Mouse (Mus musculus) forebrain, embryonic 10.5 days (tissue): ENCODE data around the gene 2010111I01Rik. TPM values are rescaled to one million over a fixed set of nuclear protein-coding genes. Genes with fewer than 3 reads are reported as not detected.

ENCODE experiments used
- DNase-seq: peaks from one replicate; pipeline ENCODE4 v3.0.0-alpha.2; 2017; ENCODE audit warnings: low spot score; ENCODE audit errors: extremely low spot score
- H3K27ac ChIP-seq: fragments of 300-500 bp; sonication (generic); 2 replicates; pipeline ENCODE4 v1.5.1; 2016; ENCODE audit warnings: mild to moderate bottlenecking
- H3K27me3 ChIP-seq: fragments of 300-500 bp; sonication (generic); 2 replicates; pipeline ENCODE4 v1.6.1; 2016; ENCODE audit warnings: mild to moderate bottlenecking; ENCODE audit not compliant: poor library complexity, severe bottlenecking
- H3K36me3 ChIP-seq: fragments of 300-500 bp; sonication (generic); replicated peaks from 2 replicates; pipeline ENCODE4 v1.6.1; 2016; ENCODE audit warnings: mild to moderate bottlenecking, moderate library complexity
- H3K4me1 ChIP-seq: fragments of 300-500 bp; sonication (generic); 2 replicates; pipeline ENCODE4 v1.6.1; 2016
- H3K4me3 ChIP-seq: fragments of 300-500 bp; sonication (generic); 2 replicates; pipeline ENCODE4 v1.5.1; 2016; ENCODE audit warnings: mild to moderate bottlenecking, moderate library complexity
- H3K9me3 ChIP-seq: fragments of 300-500 bp; sonication (generic); 2 replicates; pipeline ENCODE4 v1.6.1; 2016; ENCODE audit warnings: mild to moderate bottlenecking, moderate library complexity
- WGBS: fragments of 180-500 bp; shearing (Covaris S2); methylation state at CpG from one replicate; pipeline ENCODE4 v1.1.7; 2016; 5-methylcytosine and 5-hydroxymethylcytosine counted together
- polyA plus RNA-seq: library from polyadenylated mRNA; unstranded; fragments of >200 nt; fragmentation: Nextera tagmentation; extraction: Ambion mirVana; gene quantifications from 2 replicates; pipeline ENCODE4 v1.2.1, GENCODE M21; 2016

Gene 2010111I01Rik
- polyA plus RNA-seq, 1 experiment from 2014 or later, result 45.6 TPM

DNA sequence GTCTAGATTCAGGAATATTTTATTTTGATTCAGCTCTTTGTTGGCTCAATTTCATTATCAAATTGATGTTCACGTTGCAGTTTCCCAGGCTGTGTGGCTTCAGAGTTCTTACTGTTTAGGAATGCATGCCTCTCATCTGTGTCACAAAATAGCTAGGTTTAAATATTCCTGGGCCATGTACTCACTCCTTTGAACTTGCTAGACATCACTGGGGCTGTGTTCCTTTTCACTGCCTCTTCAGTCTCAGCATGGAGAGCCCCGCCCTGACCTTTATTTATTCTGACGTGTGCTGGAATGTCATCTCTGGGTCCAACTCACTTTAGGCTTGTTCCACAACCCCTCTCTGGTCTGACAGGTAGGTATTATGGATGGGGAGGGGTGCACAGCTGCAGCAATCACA lies 228.7 kb downstream of the 2010111I01Rik start:
- no peak for DNase-seq
- Histone ChIP-seq H3K4me3 (no peak overlapping the region), H3K27ac (no peak overlapping the region), H3K27me3 (no peaks in the 10 kb centered on the region), H3K9me3 (no peaks in the 10 kb centered on the region), H3K4me1 (no peaks in the 10 kb centered on the region), H3K36me3 (no peaks in the 10 kb centered on the region)
- WGBS, result 84% methylated on average over 3 of the region's 3 CpGs

DNA sequence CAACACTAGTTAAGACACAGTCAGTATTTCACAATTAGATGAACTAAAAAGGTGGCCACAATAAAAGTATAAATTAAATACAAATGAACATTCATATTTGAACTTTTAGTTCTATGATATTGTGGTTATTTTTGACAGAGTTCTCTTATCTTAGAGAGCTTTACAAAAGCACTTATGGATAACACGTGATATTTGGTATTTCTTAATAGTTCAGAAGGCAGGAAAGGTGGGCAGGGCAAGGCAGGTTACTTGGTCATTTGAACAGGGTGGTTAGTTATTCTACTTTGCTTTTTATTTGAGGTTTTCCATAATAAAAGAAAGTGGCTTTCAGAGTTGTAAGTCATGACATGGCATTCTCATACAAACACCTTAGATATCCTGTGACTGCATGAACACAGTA lies 233.3 kb downstream of the 2010111I01Rik start:
- H3K4me3 ChIP-seq, result no peak overlapping the region
- H3K36me3 ChIP-seq, result no peaks in the 10 kb centered on the region
- peaks cover 16% of the 10 kb centered on the region for H3K27me3 ChIP-seq
- no peak overlapping the region for H3K27ac ChIP-seq
- no peaks in the 10 kb centered on the region for H3K9me3 ChIP-seq
- 90% methylated on average over 1 of the region's 1 CpGs for WGBS
- H3K4me1 ChIP-seq, result peaks cover 2% of the 10 kb centered on the region
- no peak for DNase-seq

DNA sequence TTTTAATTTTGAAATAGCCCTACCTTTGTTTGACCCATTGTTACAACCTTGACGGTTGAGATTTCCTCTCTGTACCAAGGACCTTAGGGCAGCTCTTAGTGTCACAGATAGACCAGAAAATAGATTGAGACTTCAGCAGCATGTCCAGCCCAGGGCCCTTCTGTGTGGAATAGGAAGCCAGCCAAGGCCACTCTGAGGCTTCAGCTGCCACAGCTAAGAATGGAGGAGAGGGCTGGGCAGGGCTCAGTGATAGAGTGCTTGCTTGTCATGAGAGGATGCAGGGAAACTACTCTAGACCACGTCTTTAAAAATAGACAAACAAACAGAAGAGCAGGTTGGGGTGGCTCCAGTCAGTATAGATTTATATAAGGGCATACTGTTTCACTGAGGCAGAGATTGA lies 234.9 kb downstream of the 2010111I01Rik start:
- Histone ChIP-seq H3K36me3 (no peaks in the 10 kb centered on the region), H3K4me3 (no peak overlapping the region), H3K27me3 (peaks cover 21% of the 10 kb centered on the region), H3K4me1 (peaks cover 18% of the 10 kb centered on the region), H3K9me3 (no peaks in the 10 kb centered on the region), H3K27ac (no peak overlapping the region)
- no peak for DNase-seq
- 84% methylated on average over 2 of the region's 2 CpGs for WGBS

DNA sequence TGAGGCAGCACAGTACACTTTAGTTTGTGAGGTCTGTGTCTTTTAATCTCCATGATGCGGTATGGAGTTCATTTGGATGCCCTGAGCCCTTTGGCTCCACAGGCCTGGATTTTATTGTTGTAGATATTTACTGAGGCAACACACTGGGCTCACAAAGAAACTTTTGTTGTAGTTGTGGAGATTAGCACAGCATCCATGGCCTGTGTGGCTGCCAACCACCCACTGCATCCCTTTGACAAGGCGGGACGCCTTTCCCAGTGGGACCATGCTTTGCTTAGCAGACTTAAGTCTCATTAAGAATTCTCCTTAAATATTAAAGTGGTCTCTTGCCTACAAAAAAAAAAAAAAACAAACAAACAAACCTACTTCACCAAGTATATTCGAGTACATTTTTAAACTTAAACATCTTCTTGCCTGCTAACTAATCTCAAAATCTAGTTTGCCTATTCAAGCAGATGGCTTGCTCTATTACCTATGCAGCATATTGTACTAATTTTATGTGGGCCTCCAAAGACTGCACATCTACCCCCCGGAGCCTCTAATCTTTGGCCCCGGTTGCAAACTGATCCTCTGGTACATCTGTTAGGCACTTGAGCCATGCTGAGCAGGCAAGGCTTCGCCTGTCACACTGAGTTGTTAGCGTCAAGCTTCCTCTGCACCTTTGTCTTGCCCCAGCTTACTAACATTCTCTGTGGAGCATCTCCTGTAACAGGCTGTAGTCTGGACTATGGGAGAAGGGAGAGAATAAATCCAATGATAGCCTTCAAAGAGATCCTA lies 239.0 kb downstream of the 2010111I01Rik start:
- DNase-seq, result peak; percentile 26
- peak overlapping the region; percentile 56; the same call in 1 of the 2 replicates for H3K27ac ChIP-seq

DNA sequence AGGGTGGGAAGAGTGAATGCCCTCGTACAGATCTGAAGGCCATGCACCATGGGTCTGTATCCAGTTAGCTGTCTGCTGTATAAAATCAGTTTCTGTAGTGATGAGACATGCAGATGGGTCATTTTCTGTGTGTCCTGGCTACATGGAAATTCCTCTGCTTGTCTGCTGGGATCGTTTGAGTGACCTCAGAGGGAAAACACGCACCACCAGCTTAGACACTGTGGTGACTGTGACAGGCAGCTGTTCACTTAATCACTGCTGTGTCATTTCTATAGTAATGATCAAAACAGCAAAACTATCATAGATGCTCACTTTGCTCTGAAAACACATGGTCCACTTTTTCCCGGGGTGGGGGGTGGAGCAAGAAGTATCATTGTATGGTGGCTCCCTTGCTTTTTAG lies 241.1 kb downstream of the 2010111I01Rik start:
- Histone ChIP-seq H3K4me3 (no peak overlapping the region), H3K4me1 (peaks cover 29% of the 10 kb centered on the region), H3K36me3 (no peaks in the 10 kb centered on the region), H3K27me3 (peaks cover 42% of the 10 kb centered on the region), H3K9me3 (no peaks in the 10 kb centered on the region), H3K27ac (no peak overlapping the region)
- DNase-seq, result no peak
- WGBS, result 86% methylated on average over 4 of the region's 4 CpGs

More for the DNA sequence above, 239.0 kb downstream of the 2010111I01Rik start:
- H3K27me3 ChIP-seq, result peaks cover 45% of the 10 kb centered on the region
- H3K4me1 ChIP-seq, result peaks cover 29% of the 10 kb centered on the region
- no peaks in the 10 kb centered on the region for H3K9me3 ChIP-seq
- H3K4me3 ChIP-seq, result no peak overlapping the region
- no peaks in the 10 kb centered on the region for H3K36me3 ChIP-seq
- 30% methylated on average over 8 of the region's 8 CpGs for WGBS

DNA sequence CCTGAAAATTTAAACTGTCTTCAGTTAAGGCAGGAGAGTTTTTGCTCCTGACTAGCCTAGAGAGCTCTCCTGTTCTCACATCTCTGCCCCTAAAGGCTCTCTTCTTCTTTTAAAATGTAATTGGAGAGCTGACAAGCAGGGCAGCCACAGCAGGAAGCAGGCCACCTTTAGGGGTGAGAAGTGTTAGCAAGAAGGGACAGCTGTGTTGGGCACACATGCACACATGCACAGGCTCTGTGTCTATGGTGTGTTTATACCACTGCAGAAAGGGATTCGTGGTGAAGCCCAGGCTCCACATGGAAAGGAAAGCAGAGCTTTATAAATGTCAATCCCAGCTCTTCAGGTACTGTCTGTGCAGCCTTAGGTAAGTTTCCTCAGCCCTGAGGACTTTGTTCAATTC lies 241.7 kb downstream of the 2010111I01Rik start:
- no peak overlapping the region for H3K4me3 ChIP-seq
- DNase-seq, result no peak
- 79% methylated on average over 1 of the region's 1 CpGs for WGBS
- H3K9me3 ChIP-seq, result no peaks in the 10 kb centered on the region
- no peaks in the 10 kb centered on the region for H3K36me3 ChIP-seq
- peaks cover 37% of the 10 kb centered on the region for H3K27me3 ChIP-seq
- no peak overlapping the region for H3K27ac ChIP-seq
- peaks cover 29% of the 10 kb centered on the region for H3K4me1 ChIP-seq

DNA sequence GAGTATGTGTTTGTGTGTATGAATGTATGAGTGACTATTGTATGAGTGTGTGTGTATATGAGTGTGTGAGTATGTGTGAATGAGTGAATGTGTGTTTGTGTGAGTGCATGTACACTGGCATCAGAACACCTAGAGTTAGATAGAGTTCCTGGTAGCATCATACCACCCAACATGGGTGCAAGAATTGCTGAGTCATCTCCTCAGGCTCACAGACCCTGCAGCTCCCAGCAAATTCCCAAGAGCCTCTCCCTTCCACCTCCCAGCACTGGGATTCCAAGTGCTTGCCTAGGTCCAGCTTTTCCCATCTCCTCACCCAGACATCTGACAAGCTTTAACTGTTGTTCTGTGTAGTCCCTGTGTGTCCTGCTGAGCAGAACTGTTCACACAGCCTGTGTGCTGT lies 251.8 kb downstream of the 2010111I01Rik start:
- no peak for DNase-seq
- Histone ChIP-seq H3K27me3 (no peaks in the 10 kb centered on the region), H3K4me3 (no peak overlapping the region), H3K27ac (no peak overlapping the region), H3K36me3 (0 out of 2 replicates have a peak, but pooled peaks cover 5% of the 10 kb centered on the region), H3K9me3 (no peaks in the 10 kb centered on the region), H3K4me1 (peaks cover 6% of the 10 kb centered on the region)

DNA sequence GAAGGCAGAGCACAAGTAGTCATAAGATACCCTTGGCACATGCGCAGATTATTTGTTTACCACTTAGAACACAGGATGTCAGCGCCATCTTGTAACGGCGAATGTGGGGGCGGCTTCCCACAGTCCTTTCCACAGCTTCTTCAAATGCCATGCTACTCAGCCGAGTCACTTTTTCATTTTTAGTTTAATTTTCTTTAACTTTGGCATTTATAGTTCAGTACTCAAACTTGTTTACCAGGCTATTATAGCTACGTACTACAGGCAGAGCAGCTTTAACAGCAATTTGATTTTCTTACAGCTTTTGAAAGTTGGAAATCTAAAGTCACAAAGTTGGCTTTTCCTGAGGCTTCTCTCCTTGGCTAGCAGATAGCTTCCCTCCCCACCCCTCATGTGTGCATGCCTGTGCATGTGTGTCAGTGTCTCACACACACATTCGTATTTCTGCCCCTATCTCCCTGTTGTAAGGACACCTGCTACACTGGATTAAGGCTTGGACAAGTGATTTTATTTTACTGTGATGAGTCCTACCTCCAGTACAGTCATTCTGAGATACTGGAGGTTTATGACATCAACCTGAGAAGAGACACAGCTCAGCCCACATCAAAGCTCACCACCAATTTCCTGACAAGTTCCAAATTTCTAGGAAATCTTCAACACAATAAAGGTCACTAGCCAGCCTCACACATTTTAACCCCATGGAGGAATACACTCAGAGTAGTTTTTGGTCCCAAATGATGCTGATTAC lies 258.5 kb downstream of the 2010111I01Rik start:
- H3K4me1 ChIP-seq, result no peaks in the 10 kb centered on the region
- H3K27ac ChIP-seq, result no peak overlapping the region
- no peak for DNase-seq
- H3K4me3 ChIP-seq, result no peak overlapping the region
- no peaks in the 10 kb centered on the region for H3K27me3 ChIP-seq
- no peaks in the 10 kb centered on the region for H3K9me3 ChIP-seq
- H3K36me3 ChIP-seq, result no peaks in the 10 kb centered on the region; the same call in 1 of the 2 replicates
- WGBS, result 96% methylated on average over 8 of the region's 8 CpGs

DNA sequence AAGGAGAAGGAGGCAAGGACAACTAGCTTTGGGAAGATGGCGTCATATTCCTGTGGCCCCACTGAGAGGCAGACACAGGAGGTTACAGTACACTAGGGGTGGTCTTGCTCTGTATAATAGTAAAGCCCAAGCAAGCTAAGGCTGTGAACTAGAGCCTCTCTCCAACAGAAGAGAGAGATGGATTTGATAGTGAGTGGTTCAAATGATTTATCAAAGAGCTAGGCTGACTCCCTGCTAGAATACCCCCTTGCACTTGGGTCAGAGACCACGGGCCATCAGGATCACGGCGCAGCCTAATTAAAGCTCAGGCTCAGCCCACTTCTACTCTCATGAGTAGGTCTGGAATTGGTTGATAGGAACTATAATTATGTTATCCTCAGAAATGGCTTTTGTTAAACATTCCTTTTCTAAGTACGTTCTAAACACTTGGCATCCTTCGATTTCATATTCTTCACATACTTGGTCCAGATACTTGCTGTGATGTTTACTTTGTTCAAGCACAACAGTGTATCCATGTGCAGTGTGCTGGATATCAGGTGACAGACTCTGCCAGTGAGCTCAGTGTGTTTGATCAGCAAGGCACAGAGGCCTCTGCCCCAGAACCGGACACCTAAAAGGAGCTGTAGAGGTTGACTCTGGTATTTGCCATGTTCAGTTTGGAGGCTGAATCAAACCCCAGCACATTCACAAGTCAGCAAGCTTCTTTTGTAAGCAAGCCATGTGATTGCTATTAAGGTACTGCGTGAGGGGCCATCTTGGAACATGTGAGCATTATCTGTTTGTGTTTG lies 261.3 kb downstream of the 2010111I01Rik start:
- Histone ChIP-seq H3K27me3 (no peaks in the 10 kb centered on the region), H3K36me3 (no peaks in the 10 kb centered on the region; the same call in 1 of the 2 replicates), H3K9me3 (no peaks in the 10 kb centered on the region), H3K27ac (no peak overlapping the region), H3K4me3 (no peak overlapping the region), H3K4me1 (peaks cover 3% of the 10 kb centered on the region)
- no peak for DNase-seq
- WGBS, result 90% methylated on average over 8 of the region's 8 CpGs

DNA sequence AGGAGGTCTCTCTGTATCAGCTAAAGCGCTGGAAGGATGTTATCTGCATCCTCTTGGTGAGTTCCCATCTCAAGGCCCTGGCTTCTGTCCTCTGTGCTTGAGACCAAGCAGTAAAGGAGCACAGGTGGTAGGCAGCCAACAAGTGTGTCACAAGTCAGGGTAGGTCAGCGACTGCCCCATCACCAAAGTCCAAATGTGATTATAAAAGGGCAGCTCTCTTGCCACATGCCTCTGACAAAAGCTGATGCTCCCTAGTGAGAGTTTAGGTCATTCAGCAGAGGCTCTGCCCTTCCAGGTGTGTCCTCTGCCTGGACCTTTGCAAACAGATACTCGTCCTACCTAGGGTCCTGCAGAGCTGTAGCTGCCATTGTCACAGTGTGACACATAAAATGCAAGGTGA lies 263.1 kb downstream of the 2010111I01Rik start:
- Histone ChIP-seq H3K4me3 (no peak overlapping the region), H3K36me3 (no peaks in the 10 kb centered on the region; the same call in 1 of the 2 replicates), H3K27me3 (no peaks in the 10 kb centered on the region), H3K9me3 (no peaks in the 10 kb centered on the region), H3K4me1 (peaks cover 18% of the 10 kb centered on the region), H3K27ac (no peak overlapping the region)
- 84% methylated on average over 3 of the region's 3 CpGs for WGBS
- no peak for DNase-seq

DNA sequence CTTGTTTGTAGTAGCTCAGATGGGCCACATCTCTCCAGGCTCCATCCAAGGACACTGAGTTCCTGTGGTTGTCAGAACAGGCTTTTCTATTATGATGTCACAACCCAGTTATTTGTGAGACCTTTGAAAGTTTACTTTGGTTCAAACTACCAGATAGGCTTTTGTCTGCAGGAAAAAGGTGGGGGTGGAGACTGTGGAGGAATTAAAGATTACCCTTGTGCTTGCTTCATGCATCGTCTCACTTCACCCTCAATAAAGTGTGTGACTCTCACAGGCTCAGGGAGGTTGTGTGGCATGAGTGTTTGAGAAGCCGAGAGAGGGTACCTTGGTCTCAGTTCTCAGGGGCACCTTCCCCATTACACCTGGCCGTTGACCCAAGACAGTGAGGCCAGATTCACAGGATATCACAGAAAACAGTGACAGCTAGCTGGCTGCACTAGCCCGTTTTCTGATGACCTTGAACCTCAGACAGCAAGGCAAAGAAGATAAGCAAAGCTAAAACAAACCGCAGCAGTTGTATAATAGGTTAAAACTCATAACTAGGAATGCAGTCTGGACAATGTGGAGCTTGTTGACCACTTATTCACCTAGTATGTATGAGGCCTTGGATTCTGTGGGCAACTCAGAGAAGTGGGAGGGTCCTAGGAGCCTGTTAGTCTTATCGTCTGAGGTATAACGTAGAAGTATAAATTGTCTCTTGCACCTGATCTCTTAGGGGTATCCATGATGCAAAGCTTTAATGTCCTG lies 266.4 kb downstream of the 2010111I01Rik start:
- Histone ChIP-seq H3K4me1 (peaks cover 24% of the 10 kb centered on the region), H3K27me3 (no peaks in the 10 kb centered on the region)

DNA sequence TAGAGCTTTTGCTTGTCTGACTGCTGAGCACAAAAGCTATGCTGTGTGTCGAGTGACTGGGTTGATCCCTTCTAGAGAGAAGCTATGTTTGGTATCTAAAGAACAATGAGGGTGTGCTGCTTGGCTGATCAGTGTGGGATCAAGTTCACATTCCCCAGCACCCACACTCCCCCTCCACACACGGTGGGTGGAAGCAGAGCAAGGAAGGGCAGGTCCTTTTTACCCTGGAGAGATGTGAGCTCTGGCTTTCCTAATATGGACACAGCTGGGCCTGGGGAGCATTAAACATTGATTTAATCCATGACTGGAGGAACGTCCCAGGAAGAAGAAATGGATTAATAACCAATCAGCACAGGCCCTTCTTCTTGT lies 267.0 kb downstream of the 2010111I01Rik start:
- WGBS, result 33% methylated on average over 3 of the region's 3 CpGs
- Histone ChIP-seq H3K36me3 (no peaks in the 10 kb centered on the region), H3K4me3 (no peak overlapping the region), H3K4me1 (peaks cover 25% of the 10 kb centered on the region), H3K27ac (0 out of 2 replicates have a peak overlapping the region, but pooled peaks have one; percentile 48), H3K9me3 (no peaks in the 10 kb centered on the region), H3K27me3 (no peaks in the 10 kb centered on the region)
- no peak for DNase-seq

More for the DNA sequence above, 266.4 kb downstream of the 2010111I01Rik start:
- H3K27ac ChIP-seq, result 0 out of 2 replicates have a peak overlapping the region, but pooled peaks have one; percentile 48
- WGBS, result 82% methylated on average over 7 of the region's 7 CpGs
- DNase-seq, result no peak
- no peaks in the 10 kb centered on the region for H3K36me3 ChIP-seq
- no peak overlapping the region for H3K4me3 ChIP-seq
- H3K9me3 ChIP-seq, result no peaks in the 10 kb centered on the region
